Mouse (Mus musculus): ENCODE data around the gene Zbtb49. TPM values are rescaled to one million over a fixed set of nuclear protein-coding genes. Genes with fewer than 3 reads are reported as not detected.

The Zbtb49 gene
- total RNA-seq, 2 experiments from 2014 or later = 1.9 to 13.4 TPM

Other genes starting within 250 kb of the Zbtb49 start
- gene Stx18, start 181.7 kb downstream of the Zbtb49 start, total RNA-seq (2015; ENCODE audit: low replicate concordance) = 2.9 and 10.7 TPM in 2 replicates
- 6.0 and 16.3 TPM in 2 replicates for gene Stx18, start 181.7 kb downstream of the Zbtb49 start, total RNA-seq (2017; ENCODE audit: low replicate concordance)
- not detected in 2 replicates for gene Nsg1, start 60.5 kb downstream of the Zbtb49 start, total RNA-seq (2015; ENCODE audit: low replicate concordance)
- not detected in 2 replicates for gene Nsg1, start 60.5 kb downstream of the Zbtb49 start, total RNA-seq (2017; ENCODE audit: low replicate concordance)
- gene Lyar, start within 50 bp of the Zbtb49 start, total RNA-seq (2015; ENCODE audit: low replicate concordance) = 13.6 and 34.0 TPM in 2 replicates
- 17.1 and 30.5 TPM in 2 replicates for gene Lyar, start within 50 bp of the Zbtb49 start, total RNA-seq (2017; ENCODE audit: low replicate concordance)
- 27.3 and 39.7 TPM in 2 replicates for gene Tmem128, start 39.7 kb upstream of the Zbtb49 start, total RNA-seq (2015; ENCODE audit: low replicate concordance)
- 12.8 and 17.7 TPM in 2 replicates for gene Tmem128, start 39.7 kb upstream of the Zbtb49 start, total RNA-seq (2017; ENCODE audit: low replicate concordance)
- not detected in 2 replicates for gene Otop1, start 55.5 kb upstream of the Zbtb49 start, total RNA-seq (2015; ENCODE audit: low replicate concordance)
- not detected in 2 replicates for gene Otop1, start 55.5 kb upstream of the Zbtb49 start, total RNA-seq (2017; ENCODE audit: low replicate concordance)
- gene Drd5, start 98.9 kb upstream of the Zbtb49 start, total RNA-seq (2015; ENCODE audit: low replicate concordance) = not detected in 2 replicates
- gene Drd5, start 98.9 kb upstream of the Zbtb49 start, total RNA-seq (2017; ENCODE audit: low replicate concordance) = not detected in 2 replicates

All from erythroblast, adult 5-6 weeks (primary cell).